Mouse (Mus musculus): ENCODE results near the gene Rims3. TPM values are rescaled to one million over a fixed set of nuclear protein-coding genes. Genes with fewer than 3 reads are reported as not detected.

The Rims3 gene
- polyA plus RNA-seq, 1 experiment from 2014 or later, result 0.26 TPM

DNA sequence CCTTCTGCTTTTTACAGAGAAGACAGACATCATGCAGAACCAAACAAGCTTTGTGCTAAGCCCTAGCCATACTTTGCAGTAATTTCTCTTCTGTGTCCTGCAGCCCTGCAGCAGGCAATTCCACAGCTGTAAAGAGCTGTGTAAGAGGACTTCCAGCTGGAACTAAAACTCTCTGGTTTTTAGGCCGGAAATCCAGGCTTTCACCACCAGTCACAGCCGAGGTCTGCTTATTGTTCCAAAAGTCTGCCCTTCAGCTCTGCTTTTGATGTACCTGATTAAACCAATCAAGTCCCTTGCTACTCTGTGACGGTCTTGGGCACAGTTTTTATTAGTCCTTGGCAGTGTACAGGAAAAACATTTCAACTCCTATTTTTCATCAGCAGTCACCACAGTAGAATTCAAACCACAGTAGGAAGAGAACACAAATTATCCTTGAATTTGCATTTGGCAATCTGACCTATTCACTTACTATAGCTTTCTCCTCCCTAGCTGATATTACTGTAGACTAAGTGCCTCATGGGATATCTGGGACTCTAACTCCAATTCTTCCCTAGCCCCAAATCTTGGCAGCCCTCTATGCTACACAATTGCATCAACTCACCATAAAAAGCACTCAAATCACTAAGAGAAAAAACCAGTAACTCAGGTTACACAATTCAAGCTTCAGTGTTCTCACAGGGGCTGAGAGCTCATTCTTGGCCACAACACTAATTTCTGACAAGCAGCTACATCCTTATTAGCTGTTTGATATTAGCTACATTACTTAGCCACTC, 37.4 kb upstream of the Rims3 start:
- H3K9ac ChIP-seq (replicated peaks; ENCODE audit: low read depth), result no peak overlapping the region
- peak; percentile 58 for ATAC-seq
- DNase-seq (ENCODE audit: low spot score), result peak; percentile 87

DNA sequence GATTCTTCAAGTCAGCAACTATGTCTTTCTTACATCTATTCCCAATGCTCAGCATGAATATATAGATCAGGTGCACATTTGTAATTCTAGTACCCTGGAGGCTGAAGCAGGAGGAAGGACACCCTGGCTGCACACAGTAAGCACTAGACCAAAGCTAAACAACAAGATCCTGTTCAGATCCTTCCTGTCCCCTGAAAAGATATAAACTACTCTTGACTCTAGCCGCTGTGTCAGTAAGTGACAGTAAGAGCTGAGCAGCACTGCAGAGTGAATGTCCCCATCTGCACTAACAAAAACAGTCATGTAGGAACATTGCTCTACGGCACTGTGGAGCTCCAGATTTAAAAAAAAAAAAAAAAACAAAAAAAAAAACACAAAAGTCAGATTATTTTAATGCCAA, 36.7 kb upstream of the Rims3 start:
- peak; percentile 35 for DNase-seq (ENCODE audit: low spot score)
- Histone ChIP-seq H3K4me2 (replicated peaks; ENCODE audit: low read depth, low read length) (no peak overlapping the region), H3K4me1 (ENCODE audit: insufficient read depth, low read depth, low read length) (peaks cover 12% of the 10 kb centered on the region; the same call in 1 of the 2 replicates), H3K4me3 (ENCODE audit: low read depth, low read length) (no peak overlapping the region), H3K36me3 (ENCODE audit: insufficient read depth, low read length) (no peaks in the 10 kb centered on the region), H3K27ac (ENCODE audit: low read length) (peak overlapping the region; percentile 48), H3K27me3 (replicated peaks; ENCODE audit: insufficient read depth, low read length) (no peaks in the 10 kb centered on the region), H3K9ac (replicated peaks; ENCODE audit: low read depth) (no peak overlapping the region), H3K9me3 (ENCODE audit: low read length) (no peaks in the 10 kb centered on the region)
- WGBS, result 34% methylated on average over 2 of the region's 2 CpGs
- ATAC-seq, result no peak
- TF ChIP-seq CTCF (IDR thresholded peaks at IDR 0.05) (no peak), EP300 (IDR thresholded peaks at IDR 0.05) (no peak)

More for the DNA sequence above, 37.4 kb upstream of the Rims3 start:
- no peaks in the 10 kb centered on the region for H3K9me3 ChIP-seq (ENCODE audit: low read length)
- no peak overlapping the region for H3K4me3 ChIP-seq (ENCODE audit: low read depth, low read length)
- 18% methylated on average over 3 of the region's 3 CpGs for WGBS
- H3K27me3 ChIP-seq (replicated peaks; ENCODE audit: insufficient read depth, low read length), result no peaks in the 10 kb centered on the region
- H3K36me3 ChIP-seq (ENCODE audit: insufficient read depth, low read length), result no peaks in the 10 kb centered on the region
- H3K4me2 ChIP-seq (replicated peaks; ENCODE audit: low read depth, low read length), result 0 out of 2 replicates have a peak overlapping the region, but pooled peaks have one; percentile 1
- TF ChIP-seq EP300 (IDR thresholded peaks at IDR 0.05) (no peak; the same call in 1 of the 2 replicates), CTCF (IDR thresholded peaks at IDR 0.05) (no peak)
- H3K4me1 ChIP-seq (ENCODE audit: insufficient read depth, low read depth, low read length), result peaks cover 13% of the 10 kb centered on the region; the same call in 1 of the 2 replicates
- peak overlapping the region; percentile 66 for H3K27ac ChIP-seq (ENCODE audit: low read length)

DNA sequence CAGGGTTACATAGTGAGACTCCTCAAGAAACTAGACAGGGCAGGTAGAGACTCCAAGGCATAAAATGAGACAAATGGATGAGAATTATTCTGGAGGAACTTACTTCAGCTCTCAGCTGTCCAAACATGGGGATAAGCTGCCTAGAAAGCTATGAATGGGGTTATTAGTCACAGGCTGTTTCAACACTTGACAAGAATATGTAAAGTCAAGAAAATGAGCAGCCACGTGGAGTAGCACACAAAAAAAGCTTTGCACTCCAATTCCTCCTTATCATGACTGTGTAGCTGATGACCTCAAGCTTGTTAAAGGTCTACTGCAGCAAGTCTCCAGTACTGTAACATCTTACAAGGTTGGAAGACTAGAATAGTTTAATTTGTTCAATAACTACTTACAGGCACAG, 35.3 kb upstream of the Rims3 start:
- TF ChIP-seq CTCF (IDR thresholded peaks at IDR 0.05) (no peak), EP300 (IDR thresholded peaks at IDR 0.05) (0 out of 2 replicates have a peak, but pooled peaks have one; percentile 19)
- Histone ChIP-seq H3K27me3 (replicated peaks; ENCODE audit: insufficient read depth, low read length) (no peaks in the 10 kb centered on the region), H3K4me1 (ENCODE audit: insufficient read depth, low read depth, low read length) (peaks cover 11% of the 10 kb centered on the region; the same call in 1 of the 2 replicates), H3K9me3 (ENCODE audit: low read length) (no peaks in the 10 kb centered on the region), H3K36me3 (ENCODE audit: insufficient read depth, low read length) (no peaks in the 10 kb centered on the region), H3K27ac (ENCODE audit: low read length) (0 out of 2 replicates have a peak overlapping the region, but pooled peaks have one; percentile 5), H3K9ac (replicated peaks; ENCODE audit: low read depth) (no peak overlapping the region), H3K4me3 (ENCODE audit: low read depth, low read length) (no peak overlapping the region), H3K4me2 (replicated peaks; ENCODE audit: low read depth, low read length) (no peak overlapping the region)
- DNase-seq (ENCODE audit: low spot score) (peak; percentile 68), ATAC-seq (peak; percentile 30)
- 6% methylated on average over 1 of the region's 1 CpGs for WGBS

DNA sequence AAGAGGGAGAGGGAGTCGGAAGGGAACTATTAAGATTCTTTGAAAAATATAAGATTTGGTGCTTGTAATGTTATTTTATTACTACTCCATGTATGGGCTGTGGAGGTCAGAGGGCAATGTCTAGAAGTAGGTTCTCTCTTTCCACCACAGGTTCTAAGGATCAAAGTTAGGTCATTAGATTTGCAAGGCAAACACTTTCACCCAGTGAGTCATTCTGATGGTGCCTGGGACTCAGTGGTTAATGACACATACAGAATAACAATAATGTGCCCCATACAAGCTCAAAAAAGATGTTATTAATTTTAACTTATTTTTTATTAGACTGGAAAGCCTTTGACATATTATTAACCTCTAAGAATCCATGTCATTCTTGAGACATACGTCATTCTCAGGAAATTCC, 34.7 kb upstream of the Rims3 start:
- Histone ChIP-seq H3K4me2 (replicated peaks; ENCODE audit: low read depth, low read length) (no peak overlapping the region), H3K9ac (replicated peaks; ENCODE audit: low read depth) (no peak overlapping the region), H3K4me1 (ENCODE audit: insufficient read depth, low read depth, low read length) (peaks cover 16% of the 10 kb centered on the region; the same call in 1 of the 2 replicates), H3K27me3 (replicated peaks; ENCODE audit: insufficient read depth, low read length) (no peaks in the 10 kb centered on the region), H3K27ac (ENCODE audit: low read length) (0 out of 2 replicates have a peak overlapping the region, but pooled peaks have one; percentile 5), H3K4me3 (ENCODE audit: low read depth, low read length) (no peak overlapping the region), H3K9me3 (ENCODE audit: low read length) (no peaks in the 10 kb centered on the region), H3K36me3 (ENCODE audit: insufficient read depth, low read length) (no peaks in the 10 kb centered on the region)
- WGBS, result 83% methylated on average over 2 of the region's 2 CpGs
- no peak for TF ChIP-seq EP300 (IDR thresholded peaks at IDR 0.05)
- no peak for DNase-seq (ENCODE audit: low spot score)
- ATAC-seq, result no peak

DNA sequence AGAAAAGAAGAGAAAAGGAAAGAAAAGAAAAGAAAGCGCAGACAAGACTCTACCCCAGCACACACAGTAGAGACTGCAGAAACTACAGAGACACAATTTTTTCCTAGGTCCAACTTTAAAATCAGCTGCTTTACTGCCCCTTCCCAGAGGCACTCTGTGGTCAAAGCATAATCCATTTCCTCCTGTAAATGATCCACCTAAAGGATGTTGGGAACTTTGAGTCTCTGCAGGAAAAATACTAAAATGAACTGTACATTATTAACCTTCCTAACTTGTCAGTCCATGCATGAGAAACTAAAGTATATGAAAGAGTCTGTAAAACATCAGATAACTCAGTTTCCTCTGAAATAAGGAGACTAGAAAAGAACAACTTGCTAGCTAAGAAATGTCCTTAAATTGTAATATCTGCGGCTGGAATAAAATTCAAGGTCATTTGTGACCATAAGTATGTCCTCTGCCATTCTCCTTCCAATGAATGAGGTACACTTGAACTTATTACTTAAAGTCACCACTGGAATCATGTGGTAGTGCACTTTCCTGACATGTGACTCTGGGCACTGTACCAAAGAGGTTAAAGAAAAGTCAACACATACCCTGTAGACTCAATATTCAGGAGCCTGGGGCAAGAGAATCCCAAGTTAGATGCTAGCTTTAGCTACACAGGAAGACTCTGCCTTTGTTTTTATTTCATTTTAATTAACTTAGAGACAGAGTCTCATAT, 32.3 kb upstream of the Rims3 start:
- 78% methylated on average over 2 of the region's 2 CpGs for WGBS
- no peak overlapping the region for H3K4me2 ChIP-seq (replicated peaks; ENCODE audit: low read depth, low read length)
- peaks cover 14% of the 10 kb centered on the region; the same call in 1 of the 2 replicates for H3K4me1 ChIP-seq (ENCODE audit: insufficient read depth, low read depth, low read length)
- no peaks in the 10 kb centered on the region for H3K36me3 ChIP-seq (ENCODE audit: insufficient read depth, low read length)
- H3K9ac ChIP-seq (replicated peaks; ENCODE audit: low read depth), result no peak overlapping the region
- ATAC-seq (no peak), DNase-seq (ENCODE audit: low spot score) (no peak)
- H3K27me3 ChIP-seq (replicated peaks; ENCODE audit: insufficient read depth, low read length), result no peaks in the 10 kb centered on the region
- H3K27ac ChIP-seq (ENCODE audit: low read length), result no peak overlapping the region; the same call in 1 of the 2 replicates
- TF ChIP-seq EP300 (IDR thresholded peaks at IDR 0.05), result no peak
- no peak for TF ChIP-seq CTCF (IDR thresholded peaks at IDR 0.05)
- H3K9me3 ChIP-seq (ENCODE audit: low read length), result no peaks in the 10 kb centered on the region
- no peak overlapping the region for H3K4me3 ChIP-seq (ENCODE audit: low read depth, low read length)

DNA sequence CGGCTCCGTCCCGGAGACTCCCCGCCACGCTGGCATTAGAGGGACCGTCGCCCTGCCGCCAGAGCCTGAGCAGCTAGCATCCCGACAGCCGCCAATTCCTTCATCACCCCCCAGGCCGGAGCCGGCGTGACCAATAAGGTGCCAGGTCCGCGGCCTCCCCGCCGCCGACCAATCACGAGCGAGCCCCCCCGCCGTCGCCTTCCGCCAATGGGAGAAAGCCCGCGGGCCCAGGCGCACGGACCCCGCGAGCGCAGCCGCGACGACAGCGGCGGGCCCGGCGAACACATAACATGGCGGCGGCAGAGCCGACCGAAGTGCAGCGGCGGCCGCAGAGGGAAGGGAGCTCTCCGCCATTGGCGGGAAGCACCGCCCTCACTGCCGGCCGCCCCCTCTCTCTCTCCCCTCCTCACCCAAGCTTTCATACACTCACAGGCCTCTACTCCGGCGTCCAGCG, 29.5 kb upstream of the Rims3 start:
- H3K9ac ChIP-seq (replicated peaks; ENCODE audit: low read depth), result peak overlapping the region; percentile 100
- peaks cover 6% of the 10 kb centered on the region; the same call in 1 of the 2 replicates for H3K4me1 ChIP-seq (ENCODE audit: insufficient read depth, low read depth, low read length)
- peak; percentile 95 for ATAC-seq
- TF ChIP-seq EP300 (IDR thresholded peaks at IDR 0.05), result no peak
- no peak for TF ChIP-seq CTCF (IDR thresholded peaks at IDR 0.05)
- 2% methylated on average over 47 of the region's 53 CpGs for WGBS
- H3K4me3 ChIP-seq (ENCODE audit: low read depth, low read length), result peak overlapping the region; percentile 79
- H3K9me3 ChIP-seq (ENCODE audit: low read length), result no peaks in the 10 kb centered on the region
- no peaks in the 10 kb centered on the region for H3K36me3 ChIP-seq (ENCODE audit: insufficient read depth, low read length)
- no peaks in the 10 kb centered on the region for H3K27me3 ChIP-seq (replicated peaks; ENCODE audit: insufficient read depth, low read length)
- H3K4me2 ChIP-seq (replicated peaks; ENCODE audit: low read depth, low read length), result peak overlapping the region; percentile 86
- peak; percentile 96 for DNase-seq (ENCODE audit: low spot score)
- H3K27ac ChIP-seq (ENCODE audit: low read length), result peak overlapping the region; percentile 100

Data from lung, postnatal 0 days (tissue).